Mouse (Mus musculus) embryonic facial prominence, embryonic 14.5 days (tissue): ENCODE measurements around the gene Trdmt1. TPM values are rescaled to one million over a fixed set of nuclear protein-coding genes. Genes with fewer than 3 reads are reported as not detected.

Source experiments
- ATAC-seq: fragments of 200-750 bp; cut with Nextera tagmentation; 2 replicates; pipeline ENCODE4 v1.8.0; 2017; ENCODE audit warnings: low read depth, moderate number of reproducible peaks, moderate TSS enrichment
- DNase-seq: peaks from one replicate; pipeline ENCODE4 v3.0.0-alpha.2; 2015; ENCODE audit warnings: low spot score
- H3K27ac ChIP-seq: fragments of 300-500 bp; sonication (generic); replicated peaks from 2 replicates; pipeline ENCODE4 v1.5.1; 2014; ENCODE audit warnings: low read depth, mild to moderate bottlenecking, low read length, moderate library complexity
- H3K27me3 ChIP-seq: fragments of 300-500 bp; sonication (generic); replicated peaks from 2 replicates; pipeline ENCODE4 v1.6.1; 2014; ENCODE audit warnings: low read length; ENCODE audit not compliant: control insufficient read depth, insufficient read depth
- H3K36me3 ChIP-seq: fragments of 300-500 bp; sonication (generic); 2 replicates; pipeline ENCODE4 v1.6.1; 2014; ENCODE audit warnings: low read length, mixed read lengths; ENCODE audit not compliant: control insufficient read depth, insufficient read depth
- H3K4me1 ChIP-seq: fragments of 300-500 bp; sonication (generic); 2 replicates; pipeline ENCODE4 v1.6.1; 2014; ENCODE audit warnings: antibody characterized with exemption, low read length; ENCODE audit not compliant: control insufficient read depth, insufficient read depth
- H3K4me2 ChIP-seq: fragments of 300-500 bp; sonication (generic); 2 replicates; pipeline ENCODE4 v1.6.1; 2014; ENCODE audit warnings: low read depth, mild to moderate bottlenecking, low read length, moderate library complexity, mixed read lengths
- H3K4me3 ChIP-seq: fragments of 300-500 bp; sonication (generic); 2 replicates; pipeline ENCODE4 v1.5.1; 2014; ENCODE audit warnings: low read depth, mild to moderate bottlenecking, low read length
- H3K9ac ChIP-seq: fragments of 300-500 bp; sonication (generic); 2 replicates; pipeline ENCODE4 v1.6.1; 2014; ENCODE audit warnings: low read depth, mild to moderate bottlenecking, low read length, moderate library complexity, mixed read lengths
- H3K9me3 ChIP-seq: fragments of 300-500 bp; sonication (generic); 2 replicates; pipeline ENCODE4 v1.6.1; 2016; ENCODE audit warnings: low read length; ENCODE audit not compliant: control insufficient read depth
- WGBS: fragments of 180-500 bp; shearing (Covaris S2); extraction: QIAGEN DNeasy Blood & Tissue Kit; methylation state at CpG from one replicate; pipeline ENCODE4 v1.1.7; 2014; 5-methylcytosine and 5-hydroxymethylcytosine counted together
- polyA plus RNA-seq: library from polyadenylated mRNA; unstranded; fragments of >200 nt; fragmentation: Nextera tagmentation; extraction: Ambion mirVana; gene quantifications from 2 replicates; pipeline ENCODE4 v1.2.1, GENCODE M21; 2014

Trdmt1 gene
- polyA plus RNA-seq, 1 experiment from 2014 or later, result 11.5 TPM

- Histone ChIP-seq H3K27me3 (no peaks in the 10 kb centered on the region), H3K36me3 (no peaks in the 10 kb centered on the region), H3K9ac (no peak overlapping the region), H3K9me3 (no peaks in the 10 kb centered on the region), H3K4me2 (no peak overlapping the region), H3K27ac (no peak overlapping the region), H3K4me1 (no peaks in the 10 kb centered on the region), H3K4me3 (no peak overlapping the region)
- 66% methylated on average over 5 of the region's 5 CpGs for WGBS
- peak; percentile 24 for DNase-seq
- ATAC-seq, result peak; percentile 47; the same call in 1 of the 2 replicates
These were observed 44.0 kb downstream of the Trdmt1 start for GRCm38 (mm10) chr2:13500298-13500999.

- DNase-seq (no peak), ATAC-seq (no peak)
- Histone ChIP-seq H3K9me3 (no peaks in the 10 kb centered on the region), H3K4me1 (no peaks in the 10 kb centered on the region), H3K36me3 (no peaks in the 10 kb centered on the region), H3K4me3 (no peak overlapping the region), H3K9ac (no peak overlapping the region), H3K4me2 (no peak overlapping the region), H3K27me3 (no peaks in the 10 kb centered on the region), H3K27ac (no peak overlapping the region)
- WGBS, result 75% methylated on average over 7 of the region's 7 CpGs
These were observed 45.3 kb downstream of the Trdmt1 start for GRCm38 (mm10) chr2:13499196-13499595.

- peaks cover 8% of the 10 kb centered on the region for H3K4me1 ChIP-seq
- 58% methylated on average over 2 of the region's 2 CpGs for WGBS
- no peaks in the 10 kb centered on the region for H3K36me3 ChIP-seq
- DNase-seq, result no peak
- no peak overlapping the region for H3K9ac ChIP-seq
- H3K27ac ChIP-seq, result no peak overlapping the region
- no peaks in the 10 kb centered on the region for H3K9me3 ChIP-seq
- no peak overlapping the region for H3K4me3 ChIP-seq
- H3K27me3 ChIP-seq, result no peaks in the 10 kb centered on the region
- no peak overlapping the region for H3K4me2 ChIP-seq
- no peak for ATAC-seq
These were observed 48.4 kb downstream of the Trdmt1 start for GRCm38 (mm10) chr2:13496087-13496486.

- no peaks in the 10 kb centered on the region for H3K36me3 ChIP-seq
- H3K27ac ChIP-seq, result no peak overlapping the region
- H3K27me3 ChIP-seq, result no peaks in the 10 kb centered on the region
- DNase-seq, result no peak
- H3K4me2 ChIP-seq, result no peak overlapping the region
- H3K9me3 ChIP-seq, result no peaks in the 10 kb centered on the region
- no peak for ATAC-seq
- H3K9ac ChIP-seq, result no peak overlapping the region
- H3K4me1 ChIP-seq, result peaks cover 8% of the 10 kb centered on the region
- 68% methylated on average over 4 of the region's 4 CpGs for WGBS
- no peak overlapping the region for H3K4me3 ChIP-seq
These were observed 51.5 kb downstream of the Trdmt1 start for GRCm38 (mm10) chr2:13492927-13493326.

GRCm38 (mm10) chr2:13491734-13492133 is 52.7 kb downstream of the Trdmt1 start, which contains the start of gene Cubn:
Gene Cubn (minus strand): TSS chr2:13491813.
- Histone ChIP-seq H3K4me2 (0 out of 2 replicates have a peak within 1 kb of the TSS, but pooled peaks have one; percentile 12), H3K27me3 (no peaks in the 10 kb centered on the region), H3K36me3 (no peaks in the 10 kb centered on the region), H3K4me1 (peaks cover 8% of the 10 kb centered on the region), H3K9ac (no peak within 1 kb of the TSS; the same call in 1 of the 2 replicates), H3K4me3 (no peak within 1 kb of the TSS), H3K9me3 (no peaks in the 10 kb centered on the region), H3K27ac (no peak within 1 kb of the TSS)
- DNase-seq (no peak), ATAC-seq (no peak)
- WGBS, result 38% methylated on average over 8 of the region's 8 CpGs

GRCm38 (mm10) chr2:13490480-13490879 is 54.0 kb downstream of the Trdmt1 start:
- no peak overlapping the region for H3K4me3 ChIP-seq
- H3K4me2 ChIP-seq, result no peak overlapping the region
- H3K36me3 ChIP-seq, result no peaks in the 10 kb centered on the region
- WGBS, result 65% methylated on average over 2 of the region's 2 CpGs
- peaks cover 8% of the 10 kb centered on the region for H3K4me1 ChIP-seq
- H3K27ac ChIP-seq, result no peak overlapping the region
- H3K9me3 ChIP-seq, result no peaks in the 10 kb centered on the region
- H3K9ac ChIP-seq, result no peak overlapping the region
- no peak for DNase-seq
- no peaks in the 10 kb centered on the region for H3K27me3 ChIP-seq
- no peak for ATAC-seq

- Histone ChIP-seq H3K9me3 (no peaks in the 10 kb centered on the region), H3K4me1 (peaks cover under 1% of the 10 kb centered on the region; the same call in 1 of the 2 replicates), H3K27ac (no peak overlapping the region), H3K4me2 (no peak overlapping the region), H3K9ac (no peak overlapping the region), H3K27me3 (no peaks in the 10 kb centered on the region), H3K36me3 (no peaks in the 10 kb centered on the region), H3K4me3 (no peak overlapping the region)
- ATAC-seq (no peak), DNase-seq (peak; percentile 64)
- 76% methylated on average over 8 of the region's 8 CpGs for WGBS
These were observed 58.0 kb downstream of the Trdmt1 start for GRCm38 (mm10) chr2:13486470-13486869.

GRCm38 (mm10) chr2:13484566-13484965 is 59.9 kb downstream of the Trdmt1 start:
- no peak for ATAC-seq
- no peaks in the 10 kb centered on the region for H3K27me3 ChIP-seq
- no peak overlapping the region for H3K9ac ChIP-seq
- H3K27ac ChIP-seq, result no peak overlapping the region
- H3K4me1 ChIP-seq, result 0 out of 2 replicates have a peak, but pooled peaks cover 2% of the 10 kb centered on the region
- WGBS, result 65% methylated on average over 3 of the region's 3 CpGs
- no peak overlapping the region for H3K4me3 ChIP-seq
- no peak for DNase-seq
- H3K4me2 ChIP-seq, result no peak overlapping the region
- H3K9me3 ChIP-seq, result no peaks in the 10 kb centered on the region
- no peaks in the 10 kb centered on the region for H3K36me3 ChIP-seq

- no peak overlapping the region for H3K4me2 ChIP-seq
- 71% methylated on average over 2 of the region's 2 CpGs for WGBS
- H3K36me3 ChIP-seq, result no peaks in the 10 kb centered on the region
- no peaks in the 10 kb centered on the region for H3K9me3 ChIP-seq
- no peak for DNase-seq
- no peaks in the 10 kb centered on the region for H3K27me3 ChIP-seq
- H3K4me3 ChIP-seq, result no peak overlapping the region
- 0 out of 2 replicates have a peak, but pooled peaks cover 2% of the 10 kb centered on the region for H3K4me1 ChIP-seq
- ATAC-seq, result no peak
- H3K27ac ChIP-seq, result no peak overlapping the region
- H3K9ac ChIP-seq, result no peak overlapping the region
These were observed 63.7 kb downstream of the Trdmt1 start for GRCm38 (mm10) chr2:13480744-13481143.
